Mouse (Mus musculus) lung, embryonic 16.5 days (tissue): ENCODE data around the gene Qpctl. TPM values are rescaled to one million over a fixed set of nuclear protein-coding genes. Genes with fewer than 3 reads are reported as not detected.

ENCODE experiments used
- ATAC-seq: fragments of 200-750 bp; cut with Nextera tagmentation; 2 replicates; pipeline ENCODE4 v1.8.0; 2017; ENCODE audit warnings: low read depth, mild to moderate bottlenecking, moderate library complexity
- H3K27ac ChIP-seq: fragments of 300-500 bp; sonication (generic); 2 replicates; pipeline ENCODE4 v1.5.1; 2014; ENCODE audit warnings: mild to moderate bottlenecking, control low read depth, low read length
- H3K27me3 ChIP-seq: fragments of 300-500 bp; sonication (generic); 2 replicates; pipeline ENCODE4 v1.6.1; 2014; ENCODE audit warnings: low read depth, low read length, mixed read lengths; ENCODE audit not compliant: control insufficient read depth, insufficient read depth
- H3K36me3 ChIP-seq: fragments of 300-500 bp; sonication (generic); 2 replicates; pipeline ENCODE4 v1.6.1; 2014; ENCODE audit warnings: low read length; ENCODE audit not compliant: control insufficient read depth, insufficient read depth
- H3K4me1 ChIP-seq: fragments of 300-500 bp; sonication (generic); replicated peaks from 2 replicates; pipeline ENCODE4 v1.6.1; 2014; ENCODE audit warnings: low read length, mixed read lengths; ENCODE audit not compliant: control insufficient read depth, insufficient read depth
- H3K4me2 ChIP-seq: fragments of 300-500 bp; sonication (generic); 2 replicates; pipeline ENCODE4 v1.6.1; 2014; ENCODE audit warnings: low read depth, low read length, control low read depth
- H3K4me3 ChIP-seq: fragments of 300-500 bp; sonication (generic); 2 replicates; pipeline ENCODE4 v1.5.1; 2014; ENCODE audit warnings: mild to moderate bottlenecking, low read length, control low read depth
- H3K9ac ChIP-seq: fragments of 300-500 bp; sonication (generic); 2 replicates; pipeline ENCODE4 v1.6.1; 2014; ENCODE audit warnings: low read length, control low read depth
- H3K9me3 ChIP-seq: fragments of 300-500 bp; sonication (generic); 2 replicates; pipeline ENCODE4 v1.6.1; 2016; ENCODE audit warnings: low read length; ENCODE audit not compliant: control insufficient read depth
- WGBS: fragments of 180-500 bp; shearing (Covaris S2); extraction: QIAGEN DNeasy Blood & Tissue Kit; methylation state at CpG from one replicate; pipeline ENCODE4 v1.1.7; 2014; 5-methylcytosine and 5-hydroxymethylcytosine counted together
- polyA plus RNA-seq: library from polyadenylated mRNA; unstranded; fragments of >200 nt; fragmentation: Nextera tagmentation; extraction: Ambion mirVana; gene quantifications from 2 replicates; pipeline ENCODE4 v1.2.1, GENCODE M21; 2015

Gene Qpctl
- polyA plus RNA-seq, 1 experiment from 2014 or later: 15.7 TPM

DNA sequence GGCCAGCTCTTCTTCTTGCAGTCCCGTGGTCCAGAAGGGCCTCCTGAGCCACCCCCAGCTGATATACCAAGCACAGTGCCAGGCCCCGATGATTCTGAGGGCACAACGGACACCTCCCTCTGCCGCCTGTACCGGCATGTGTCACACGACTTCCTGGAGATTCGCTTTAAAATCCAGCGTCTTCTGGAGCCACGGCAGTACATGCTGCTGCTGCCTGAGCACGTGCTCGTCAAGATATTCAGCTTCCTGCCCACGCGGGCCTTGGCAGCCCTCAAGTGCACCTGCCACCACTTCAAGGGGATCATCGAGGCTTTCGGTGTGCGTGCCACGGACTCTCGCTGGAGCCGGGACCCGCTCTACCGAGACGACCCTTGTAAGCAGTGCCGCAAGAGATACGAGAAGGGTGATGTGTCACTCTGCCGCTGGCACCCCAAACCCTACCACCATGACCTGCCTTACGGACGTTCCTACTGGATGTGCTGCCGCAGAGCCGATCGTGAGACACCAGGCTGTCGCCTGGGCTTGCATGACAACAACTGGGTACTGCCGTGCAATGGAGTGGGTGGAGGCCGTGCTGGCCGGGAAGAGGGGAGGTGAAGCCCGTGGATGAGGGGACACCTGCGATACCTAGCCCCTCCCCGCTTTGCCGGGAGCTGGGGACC, 12.3 kb downstream of the Qpctl start:
- no peaks in the 10 kb centered on the region for H3K9me3 ChIP-seq
- no peaks in the 10 kb centered on the region for H3K27me3 ChIP-seq
- H3K4me3 ChIP-seq: no peak overlapping the region
- H3K4me2 ChIP-seq: no peak overlapping the region
- H3K27ac ChIP-seq: no peak overlapping the region
- H3K36me3 ChIP-seq: peaks cover 27% of the 10 kb centered on the region
- 88% methylated on average over 38 of the region's 38 CpGs for WGBS
- H3K4me1 ChIP-seq: peaks cover 3% of the 10 kb centered on the region
- no peak overlapping the region for H3K9ac ChIP-seq
- ATAC-seq: 0 out of 2 replicates have a peak, but pooled peaks have one; percentile 6

DNA sequence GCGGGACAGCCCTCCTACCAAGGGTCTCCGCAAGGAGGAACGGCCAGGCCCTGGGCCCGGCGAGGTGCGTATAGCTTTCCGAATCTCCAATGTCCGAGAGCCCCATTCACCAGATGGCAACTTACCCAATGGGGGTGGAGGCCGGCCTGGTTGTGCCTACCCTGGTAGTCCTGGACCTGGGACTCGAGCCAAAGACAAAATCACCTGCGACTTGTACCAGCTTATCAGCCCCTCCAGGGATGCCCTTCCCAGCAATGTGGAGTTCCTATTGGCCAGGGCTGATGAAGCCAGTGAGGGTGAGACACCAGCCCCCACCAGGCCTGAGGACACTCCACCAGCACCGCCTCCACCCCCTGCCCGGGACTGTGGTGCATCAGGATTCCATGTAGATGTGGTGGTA, 12.9 kb downstream of the Qpctl start:
- no peak overlapping the region for H3K4me2 ChIP-seq
- H3K4me3 ChIP-seq: no peak overlapping the region
- H3K36me3 ChIP-seq: peaks cover 27% of the 10 kb centered on the region
- peaks cover 5% of the 10 kb centered on the region for H3K4me1 ChIP-seq
- no peak for ATAC-seq
- no peak overlapping the region for H3K27ac ChIP-seq
- H3K9ac ChIP-seq: no peak overlapping the region
- no peaks in the 10 kb centered on the region for H3K27me3 ChIP-seq
- no peaks in the 10 kb centered on the region for H3K9me3 ChIP-seq
- 93% methylated on average over 13 of the region's 13 CpGs for WGBS

- peak overlapping the region; percentile 67 for H3K9ac ChIP-seq
- H3K27ac ChIP-seq: peak overlapping the region; percentile 84
- WGBS: 0% methylated on average over 39 of the region's 39 CpGs
These were observed 17.7 kb downstream of the Qpctl start for GRCm38 (mm10) chr7:19131324-19131848.

GRCm38 (mm10) chr7:19130657-19131056, 18.4 kb downstream of the Qpctl start:
- H3K27ac ChIP-seq: peak overlapping the region; percentile 84
- H3K36me3 ChIP-seq: peaks cover 4% of the 10 kb centered on the region; the same call in 1 of the 2 replicates
- peak overlapping the region; percentile 60 for H3K9ac ChIP-seq
- peaks cover 10% of the 10 kb centered on the region for H3K4me1 ChIP-seq
- no peaks in the 10 kb centered on the region for H3K9me3 ChIP-seq
- peak overlapping the region; percentile 59 for H3K4me2 ChIP-seq
- WGBS: 27% methylated on average over 4 of the region's 4 CpGs
- peak overlapping the region; percentile 57 for H3K4me3 ChIP-seq
- no peak for ATAC-seq
- no peaks in the 10 kb centered on the region for H3K27me3 ChIP-seq

More at GRCm38 (mm10) chr7:19131324-19131848, 17.7 kb downstream of the Qpctl start:
- H3K27me3 ChIP-seq: no peaks in the 10 kb centered on the region
- peak overlapping the region; percentile 84 for H3K4me2 ChIP-seq
- peaks cover 10% of the 10 kb centered on the region for H3K4me1 ChIP-seq
- H3K36me3 ChIP-seq: peaks cover 11% of the 10 kb centered on the region; the same call in 1 of the 2 replicates
- H3K4me3 ChIP-seq: peak overlapping the region; percentile 57
- peak; percentile 100 for ATAC-seq
- H3K9me3 ChIP-seq: no peaks in the 10 kb centered on the region

DNA sequence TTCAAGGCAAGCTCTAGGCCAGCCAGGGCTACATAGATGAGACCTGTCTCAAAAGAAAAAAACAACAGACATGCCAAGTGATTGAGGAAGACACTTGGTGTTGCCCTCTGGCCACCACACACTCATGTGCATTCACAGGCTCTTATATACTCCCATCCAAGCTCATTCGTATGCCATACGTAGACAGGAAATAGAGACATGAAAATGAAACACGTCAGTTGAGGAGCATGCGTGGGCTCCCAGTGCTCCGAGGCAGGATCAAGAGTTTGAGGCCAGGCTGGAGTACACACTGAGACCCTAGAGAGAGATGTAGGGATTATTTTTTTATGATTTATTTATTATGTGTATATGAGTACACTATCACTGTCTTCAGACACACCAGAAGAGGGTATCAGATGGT, 19.7 kb downstream of the Qpctl start:
- no peak for ATAC-seq
- Histone ChIP-seq H3K9me3 (no peaks in the 10 kb centered on the region), H3K36me3 (no peaks in the 10 kb centered on the region), H3K27me3 (no peaks in the 10 kb centered on the region), H3K4me2 (no peak overlapping the region), H3K4me3 (no peak overlapping the region), H3K4me1 (peaks cover 10% of the 10 kb centered on the region), H3K27ac (no peak overlapping the region), H3K9ac (no peak overlapping the region)
- WGBS: 87% methylated on average over 5 of the region's 5 CpGs

DNA sequence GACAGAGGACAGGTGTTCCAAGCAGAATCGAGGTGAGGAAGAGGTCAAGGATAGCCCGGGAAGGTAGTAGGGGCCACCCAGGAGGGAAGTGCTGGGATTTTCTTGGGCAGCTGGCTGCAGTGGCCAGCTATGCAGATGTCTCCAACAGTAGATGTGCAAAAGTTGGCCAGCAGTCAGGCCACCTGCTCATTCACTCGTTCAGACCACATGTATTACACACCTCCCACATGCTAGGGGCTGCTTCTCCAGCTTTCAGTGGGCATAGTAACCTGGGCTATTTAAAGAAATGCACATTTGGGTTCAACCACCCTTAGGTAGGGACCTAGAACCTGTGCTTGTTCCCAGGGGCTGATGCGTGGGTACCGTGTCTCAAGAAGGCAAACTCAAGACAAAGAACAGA, 21.3 kb downstream of the Qpctl start:
- H3K4me2 ChIP-seq: no peak overlapping the region
- no peak overlapping the region for H3K27ac ChIP-seq
- 79% methylated on average over 5 of the region's 5 CpGs for WGBS
- H3K36me3 ChIP-seq: no peaks in the 10 kb centered on the region
- no peaks in the 10 kb centered on the region for H3K27me3 ChIP-seq
- no peak overlapping the region for H3K4me3 ChIP-seq
- peaks cover 10% of the 10 kb centered on the region for H3K4me1 ChIP-seq
- H3K9ac ChIP-seq: no peak overlapping the region
- no peak for ATAC-seq
- no peaks in the 10 kb centered on the region for H3K9me3 ChIP-seq

- no peak for ATAC-seq
- peaks cover 8% of the 10 kb centered on the region for H3K4me1 ChIP-seq
- H3K27me3 ChIP-seq: no peaks in the 10 kb centered on the region
- no peak overlapping the region for H3K9ac ChIP-seq
- H3K27ac ChIP-seq: no peak overlapping the region
- no peak overlapping the region for H3K4me3 ChIP-seq
- H3K9me3 ChIP-seq: no peaks in the 10 kb centered on the region
- no peaks in the 10 kb centered on the region for H3K36me3 ChIP-seq
- WGBS: 81% methylated on average over 6 of the region's 6 CpGs
- no peak overlapping the region for H3K4me2 ChIP-seq
These were observed 24.4 kb downstream of the Qpctl start for GRCm38 (mm10) chr7:19124713-19125112.

DNA sequence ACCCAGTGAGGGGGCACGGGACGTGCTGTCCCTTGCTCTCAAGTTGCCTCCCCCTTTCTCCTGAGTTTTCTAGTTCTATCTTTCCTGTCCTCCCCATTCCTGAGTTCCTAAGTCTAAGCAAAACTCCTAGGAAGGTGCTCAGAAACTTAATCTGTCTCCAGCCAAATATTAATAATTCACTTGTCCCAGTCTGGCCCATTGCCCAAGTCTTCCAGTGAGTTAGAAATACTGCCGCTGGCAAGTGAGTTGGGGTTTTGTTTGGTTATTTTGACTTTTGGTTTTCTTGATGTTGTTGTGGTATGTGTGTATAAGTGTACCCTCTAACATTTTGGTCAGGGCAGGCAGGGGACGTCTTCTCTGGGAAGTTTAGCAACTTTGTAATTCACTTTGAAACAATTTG, 27.4 kb downstream of the Qpctl start:
- WGBS: 87% methylated on average over 4 of the region's 4 CpGs
- Histone ChIP-seq H3K9ac (no peak overlapping the region), H3K27me3 (no peaks in the 10 kb centered on the region), H3K27ac (no peak overlapping the region), H3K4me2 (no peak overlapping the region), H3K4me3 (no peak overlapping the region), H3K4me1 (peaks cover 14% of the 10 kb centered on the region), H3K9me3 (peaks cover 11% of the 10 kb centered on the region), H3K36me3 (no peaks in the 10 kb centered on the region)
- no peak for ATAC-seq

GRCm38 (mm10) chr7:19119631-19120429, 29.3 kb downstream of the Qpctl start, which contains the start of gene Fbxo46:
Fbxo46 (plus strand) TSS chr7:19119859.
- Histone ChIP-seq H3K4me2 (peak within 1 kb of the TSS; percentile 84), H3K36me3 (no peaks in the 10 kb centered on the region), H3K4me3 (peak within 1 kb of the TSS; percentile 81), H3K9me3 (peaks cover 11% of the 10 kb centered on the region), H3K4me1 (peaks cover 14% of the 10 kb centered on the region), H3K27ac (0 out of 2 replicates have a peak within 1 kb of the TSS, but pooled peaks have one; percentile 9), H3K27me3 (no peaks in the 10 kb centered on the region), H3K9ac (peak within 1 kb of the TSS; percentile 81)
- WGBS: 1% methylated on average over 34 of the region's 34 CpGs
- peak; percentile 97 for ATAC-seq
